Mouse (Mus musculus) heart, adult 2 months (tissue): ENCODE measurements at regions not wholly inside any gene's neighbourhood (a gene's known extent, or its start where the extent isn't known, plus 50 kb on each side); places are given as distances from the start of the nearest gene placed in this dataset.

Source experiments
- CTCF ChIP-seq: fragments of 200-600 bp; IDR thresholded peaks from 2 replicates; pipeline ENCODE4 v1.8.1; 2022; ENCODE audit warnings: antibody characterized with exemption, mild to moderate bottlenecking, moderate library complexity
- EP300 ChIP-seq: fragments of 200-500 bp; IDR thresholded peaks from 2 replicates; pipeline ENCODE4 v1.6.1; 2011; ENCODE audit warnings: low read depth, low read length, control low read depth; ENCODE audit not compliant: insufficient read depth
- POLR2A ChIP-seq: fragments of 200-500 bp; IDR thresholded peaks from 2 replicates; pipeline ENCODE4 v1.6.1; 2011; ENCODE audit warnings: mild to moderate bottlenecking, low read depth, low read length, control low read depth; ENCODE audit not compliant: insufficient read depth

DNA sequence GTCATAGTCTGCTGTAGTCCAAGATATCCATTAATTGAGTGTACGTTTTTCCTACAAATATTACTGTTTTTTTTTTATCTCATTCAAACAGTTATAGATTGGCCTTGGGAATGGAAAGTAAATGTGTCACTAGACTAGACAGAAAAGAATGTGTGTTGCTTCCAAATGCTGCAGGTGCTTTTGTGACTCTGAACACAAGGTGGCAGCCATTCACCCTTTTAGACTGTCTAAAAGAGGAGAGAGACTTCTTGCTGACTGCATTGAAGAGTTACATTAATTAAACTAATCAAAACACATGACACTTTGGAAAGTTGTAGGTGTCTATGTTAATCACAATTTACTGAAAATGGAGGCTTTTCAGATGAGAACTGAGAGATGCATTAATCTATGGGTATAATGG lies 80.7 kb downstream of the Olfr721-ps1 start:
- TF ChIP-seq CTCF (peak; percentile 72), POLR2A (no peak), EP300 (no peak)
